Mouse (Mus musculus): ENCODE measurements around the gene Prss53. TPM values are rescaled to one million over a fixed set of nuclear protein-coding genes. Genes with fewer than 3 reads are reported as not detected.
"Not testable (repeated sequence)": the region's sequence is repeated elsewhere in the genome, so short reads cannot be mapped to it uniquely, and the experiment has no call there.

Prss53 gene
- total RNA-seq, 2 experiments from 2014 or later = 2.8 to 3.3 TPM

- peak; percentile 68 to 76 for DNase-seq (ENCODE audit: low spot score in 2 of 2)
These were observed 14.7 kb downstream of the Prss53 start, which contains the start of gene Zfp646 for GRCm38 (mm10) chr7:127876041-127876466. Gene Zfp646, plus strand, starts transcription at chr7:127876221.

- peak; percentile 92 to 95 for DNase-seq (ENCODE audit: low spot score in 2 of 2)
These were observed 15.2 kb downstream of the Prss53 start for GRCm38 (mm10) chr7:127875627-127876001.

DNA sequence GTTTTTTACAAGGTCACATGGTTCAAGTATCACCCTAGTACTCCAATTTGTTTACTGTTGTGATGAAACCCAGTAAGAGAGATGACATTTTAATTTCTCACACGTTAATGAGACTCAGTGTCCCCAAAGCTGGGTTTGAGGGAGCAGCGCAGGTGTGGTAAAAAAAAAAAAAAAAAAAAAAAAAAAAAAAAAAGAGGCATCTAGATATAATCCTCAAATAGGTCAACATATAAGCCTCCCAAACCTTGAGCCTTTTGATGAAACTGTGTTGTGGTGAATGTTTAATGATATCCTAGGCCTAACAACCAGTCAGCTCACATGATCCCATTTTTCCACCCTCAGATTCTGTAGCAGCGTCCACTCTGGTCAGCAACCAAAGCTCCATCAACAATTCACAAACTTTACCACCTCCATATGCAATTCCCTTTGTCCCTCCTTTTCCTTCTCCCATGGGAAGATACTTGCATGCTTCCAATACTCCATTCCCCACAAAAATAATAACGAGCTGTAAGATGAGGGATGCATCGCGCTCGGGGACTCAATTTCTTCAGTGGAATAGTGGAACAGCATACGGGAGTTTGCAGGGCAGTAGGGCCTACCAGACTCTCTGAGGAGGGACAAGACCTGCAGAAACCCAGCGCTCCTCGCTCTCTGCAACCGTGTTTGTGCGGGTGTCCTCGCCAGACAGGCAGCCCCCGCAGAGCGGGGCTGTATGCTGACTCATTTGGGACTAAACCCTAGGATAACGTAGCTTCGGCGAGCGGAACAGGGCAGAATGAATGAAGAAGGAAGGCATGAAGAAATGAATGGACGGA, 15.8 kb downstream of the Prss53 start:
- no peak for DNase-seq (ENCODE audit: low spot score in 2 of 2)

DNA sequence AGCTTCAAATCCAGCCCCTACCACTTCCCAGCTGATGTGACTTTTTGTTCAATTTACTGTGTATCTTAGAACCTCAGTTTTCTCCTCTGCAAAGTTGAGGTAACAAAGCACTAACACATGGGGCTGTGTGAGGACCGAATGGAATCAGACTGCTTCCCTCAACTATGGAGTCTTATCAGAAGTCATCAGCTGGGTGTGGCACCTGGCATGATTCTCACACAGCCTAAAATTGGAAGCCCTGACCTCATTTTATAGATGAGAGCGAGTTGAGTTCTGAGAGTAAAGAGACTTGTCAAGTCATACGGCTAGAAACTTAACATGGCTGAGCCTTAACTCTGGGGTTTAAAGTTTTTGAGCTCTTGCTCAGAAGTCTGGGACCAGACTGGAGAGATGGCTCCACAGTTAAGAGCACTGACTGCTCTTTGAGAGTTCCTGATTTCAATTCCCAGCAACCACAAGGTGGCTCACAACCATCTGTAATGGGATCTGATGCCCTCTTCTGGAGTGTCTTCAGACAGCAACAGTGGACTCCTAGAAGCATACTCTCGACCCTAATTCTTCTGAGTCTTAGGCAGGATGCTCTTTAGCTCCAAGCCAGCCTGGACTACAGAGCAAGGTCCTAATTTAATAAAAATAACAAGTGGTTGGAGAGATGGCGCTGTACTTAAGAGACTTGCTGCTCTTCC, 20.5 kb downstream of the Prss53 start:
- no peak for DNase-seq (ENCODE audit: low spot score in 2 of 2)

GRCm38 (mm10) chr7:127869149-127869810, 21.5 kb downstream of the Prss53 start:
- no peak for DNase-seq (ENCODE audit: low spot score in 2 of 2)

DNA sequence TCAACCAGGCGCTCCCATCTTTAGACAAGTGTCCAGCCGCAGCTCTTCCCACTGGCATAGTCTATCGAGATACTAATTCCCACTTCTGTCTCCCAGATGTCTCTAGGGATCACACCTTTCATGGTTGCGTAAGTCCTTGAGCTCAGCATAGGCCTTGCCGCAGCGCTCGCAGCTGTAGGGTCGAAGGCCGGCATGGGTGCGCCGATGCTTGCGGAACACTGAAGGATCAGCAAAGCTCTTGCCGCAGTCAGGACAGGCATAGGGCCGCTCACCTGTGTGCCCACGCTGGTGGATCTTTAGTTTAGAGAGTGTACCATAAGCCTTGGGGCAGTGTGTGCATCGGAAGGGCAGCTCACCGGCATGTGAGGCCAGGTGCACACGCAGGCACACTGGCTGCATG, 23.1 kb downstream of the Prss53 start:
- no peak for DNase-seq (ENCODE audit: low spot score in 2 of 2)

DNA sequence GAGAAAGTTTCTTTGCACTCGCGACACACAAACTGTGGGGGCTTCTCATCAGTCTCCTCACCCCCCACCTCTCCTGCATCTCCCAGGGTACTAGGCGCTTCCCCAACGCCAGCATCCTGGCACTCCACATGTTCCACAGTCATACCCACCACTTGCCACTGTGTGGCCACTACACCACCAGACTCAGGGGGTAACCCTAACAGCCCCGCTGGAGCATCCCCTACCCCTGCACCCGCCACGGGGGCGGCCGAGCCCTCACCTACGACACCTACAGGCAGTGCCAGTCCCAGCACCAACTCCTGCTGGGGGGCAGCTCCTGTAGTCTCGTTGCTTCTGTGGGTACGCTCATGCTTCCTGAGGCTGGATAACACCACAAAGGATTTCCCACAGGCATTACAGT, 24.3 kb downstream of the Prss53 start:
- no peak for DNase-seq (ENCODE audit: low spot score in 2 of 2)

- no peak for DNase-seq (ENCODE audit: low spot score in 2 of 2)
These were observed 32.5 kb downstream of the Prss53 start for GRCm38 (mm10) chr7:127858258-127858657.

- DNase-seq (ENCODE audit: low spot score in 2 of 2) = no peak
These were observed 39.9 kb downstream of the Prss53 start for GRCm38 (mm10) chr7:127850906-127851305.

- DNase-seq (ENCODE audit: low spot score in 2 of 2) = no peak
These were observed 40.5 kb downstream of the Prss53 start for GRCm38 (mm10) chr7:127849973-127850875.

GRCm38 (mm10) chr7:127842001-127842718, 48.6 kb downstream of the Prss53 start:
- peak; percentile 73 to 83 for DNase-seq (ENCODE audit: low spot score in 2 of 2)

DNA sequence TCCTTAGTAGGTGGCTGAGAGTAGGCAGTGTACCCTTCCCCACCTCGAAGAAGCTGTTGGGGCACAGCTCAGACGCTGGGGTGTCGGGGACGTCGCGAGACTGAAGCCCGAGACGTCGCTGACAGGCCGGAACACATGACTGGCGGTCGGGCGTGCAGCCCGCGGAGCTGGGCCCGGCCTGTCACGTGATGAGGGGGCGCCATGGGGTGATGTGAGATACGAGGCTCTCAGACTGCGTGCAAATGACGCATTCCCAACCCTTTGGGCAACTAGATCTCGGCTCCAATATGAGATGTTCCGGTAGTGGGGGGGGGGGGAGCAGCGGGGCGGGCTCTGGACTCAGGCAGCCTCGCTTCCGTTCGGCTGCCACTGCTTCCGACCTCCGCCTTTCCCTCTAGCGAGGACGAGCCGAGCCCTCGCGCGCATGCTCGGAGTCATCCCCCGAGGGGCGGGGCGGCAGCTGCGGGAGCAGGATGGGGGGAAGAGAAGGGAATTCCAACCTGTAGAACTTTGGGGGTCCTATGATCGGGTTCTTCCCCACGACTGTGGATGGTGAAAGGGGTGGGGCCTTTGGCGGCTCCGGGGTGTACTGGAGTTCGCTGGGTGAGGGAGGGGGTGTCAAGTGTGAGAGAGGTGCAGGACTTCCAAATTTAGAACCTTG, 49.3 kb downstream of the Prss53 start:
- peak; percentile 94 to 97 for DNase-seq (ENCODE audit: low spot score in 2 of 2)

- peak in 1 of 2 experiments; percentile 59 for DNase-seq (ENCODE audit: low spot score in 2 of 2)
These were observed 49.9 kb downstream of the Prss53 start for GRCm38 (mm10) chr7:127840886-127841285.

GRCm38 (mm10) chr7:127840031-127840430, 50.7 kb downstream of the Prss53 start:
- not testable (repeated sequence) for DNase-seq (ENCODE audit: low spot score in 2 of 2)

DNA sequence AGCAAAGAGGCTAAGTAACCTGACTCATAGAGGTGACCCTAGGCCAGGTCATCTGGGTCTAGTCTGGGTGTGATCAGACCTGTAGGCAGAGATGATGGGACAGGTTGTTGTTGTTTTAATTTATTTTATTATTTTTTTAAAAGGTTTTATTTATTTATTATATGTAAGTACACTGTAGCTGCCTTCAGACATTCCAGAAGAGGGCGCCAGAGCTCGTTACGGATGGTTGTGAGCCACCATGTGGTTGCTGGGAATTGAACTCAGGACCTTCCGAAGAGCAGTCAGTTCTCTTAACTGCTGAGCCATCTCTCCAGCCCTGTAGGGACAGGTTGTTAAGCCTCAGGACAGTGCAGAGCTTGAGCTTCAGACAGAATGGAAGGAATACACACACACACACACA, 52.9 kb downstream of the Prss53 start:
- not testable (repeated sequence) for DNase-seq (ENCODE audit: low spot score in 2 of 2)

- no peak for DNase-seq (ENCODE audit: low spot score in 2 of 2)
These were observed 53.3 kb downstream of the Prss53 start for GRCm38 (mm10) chr7:127837473-127837872.
